Mouse (Mus musculus): ENCODE results near the gene Gpr132.

DNA sequence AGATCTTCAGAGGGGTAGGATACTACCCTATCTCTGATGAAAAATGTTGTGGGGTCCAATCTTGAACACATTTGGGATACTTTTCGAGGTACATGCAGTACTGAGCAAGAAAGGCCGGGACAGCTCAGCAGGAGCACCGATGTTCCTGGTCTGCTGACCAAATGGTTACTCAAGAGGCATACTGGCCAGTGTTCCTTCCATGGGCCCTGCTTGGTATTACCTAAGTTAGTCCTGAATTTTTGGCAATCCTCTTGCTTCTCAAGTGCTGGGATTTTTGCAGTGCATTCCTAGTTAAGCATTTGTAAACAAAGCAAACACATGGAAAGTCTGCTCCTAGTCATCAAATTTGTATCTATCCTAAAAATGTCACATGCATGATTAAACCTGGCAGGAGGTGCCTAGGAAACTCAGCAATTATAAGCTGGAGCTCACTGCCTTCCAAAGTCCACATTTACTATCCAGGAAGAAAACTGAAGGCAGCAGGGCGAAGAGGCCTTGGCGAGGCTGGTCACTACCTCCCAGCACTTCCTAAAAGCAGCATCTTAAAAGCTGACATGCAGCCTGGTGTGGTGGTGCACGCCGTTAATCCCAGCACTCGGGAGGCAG is 48.9 kb downstream of the Gpr132 start:
- no peak for TF ChIP-seq CTCF (conservative IDR thresholded peaks at IDR 0.05; ENCODE audit: low read length)
- no peak for TF ChIP-seq POU5F1 (IDR thresholded peaks at IDR 0.05; ENCODE audit: borderline replicate concordance, low read length)

Data from E14TG2a.4 (cell line).